8 mouse cellular contexts compared by ENCODE assay signal in the genomic region with DNA sequence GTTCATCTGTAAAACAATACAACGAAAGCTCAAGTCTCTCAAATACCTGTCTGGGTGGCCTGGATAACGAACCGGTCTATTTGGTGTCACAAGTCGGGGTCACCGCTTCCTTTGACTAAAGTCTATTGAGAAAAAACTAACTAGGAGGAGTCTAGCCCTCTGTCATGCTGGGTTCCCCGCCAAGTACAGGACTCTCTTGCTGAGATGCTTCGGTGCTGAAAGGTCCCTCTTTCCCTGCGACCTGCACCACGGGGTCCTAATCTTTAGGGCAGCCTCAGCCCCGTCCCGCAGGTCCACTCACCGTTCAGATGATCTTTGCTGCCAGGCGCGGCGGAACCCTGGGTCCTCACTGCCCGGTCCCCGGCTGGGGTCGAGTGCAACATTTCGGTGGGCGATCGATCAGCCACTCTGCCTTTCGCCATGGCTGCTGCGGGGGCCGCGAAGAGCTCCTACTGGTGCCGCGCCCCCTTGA. TPM values are rescaled to one million over a fixed set of nuclear protein-coding genes. Genes with fewer than 3 reads are reported as not detected.
DNase-seq lines count a peak whose midpoint lies in the region; ATAC-seq lines count a peak whose summit lies in the region.

No protein-coding gene starts in this region.

- peak overlapping the region; percentile 72 for H3K4me2 ChIP-seq in heart, embryonic 13.5 days
- H3K4me2 ChIP-seq in intestine, embryonic 14.5 days (ENCODE audit: low read length): peak overlapping the region; percentile 75
- H3K4me2 ChIP-seq in midbrain, embryonic 12.5 days (replicated peaks): peak overlapping the region; percentile 87

- peak overlapping the region; percentile 64 for H3K4me3 ChIP-seq in heart, embryonic 13.5 days
- H3K4me3 ChIP-seq in intestine, embryonic 14.5 days (ENCODE audit: low read depth, low read length): peak overlapping the region; percentile 69
- H3K4me3 ChIP-seq in midbrain, embryonic 12.5 days: peak overlapping the region; percentile 72

- intact Hi-C loops in heart, postnatal 14 days (cut with DNase I): loop anchor here (2.0 kb wide), 2 partner anchors 33 to 75 kb away; partner anchors contain the start of genes Ipo7 and Zfp143

- under 1% methylated on average over 27 of the region's 27 CpGs for WGBS in heart, embryonic 13.5 days
- WGBS in intestine, embryonic 14.5 days: under 1% methylated on average over 27 of the region's 27 CpGs
- under 1% methylated on average over 27 of the region's 27 CpGs for WGBS in midbrain, embryonic 12.5 days

- peaks cover 29% of the 10 kb centered on the region for H3K36me3 ChIP-seq in heart, embryonic 13.5 days
- H3K36me3 ChIP-seq in intestine, embryonic 14.5 days (ENCODE audit: control insufficient read depth, insufficient read depth, low read length): peaks cover 21% of the 10 kb centered on the region
- peaks cover 17% of the 10 kb centered on the region for H3K36me3 ChIP-seq in midbrain, embryonic 12.5 days

- DNase-seq in heart, postnatal 14 days: no peak
- peak; percentile 43 for DNase-seq in CD4-positive helper T cell, adult 2 months (ENCODE audit: low read depth, low spot score)
- DNase-seq in embryo, embryonic 10.5 days (ENCODE audit: low spot score): peak; percentile 34
- peak; percentile 74 for DNase-seq in intestine, embryonic 14.5 days (ENCODE audit: low spot score)
- DNase-seq in adrenal gland, postnatal 4 days (ENCODE audit: low spot score in 2 of 2): no peak
- DNase-seq in gastrocnemius, adult 18-20 months (ENCODE audit: low spot score): no peak

- peak overlapping the region; percentile 65 for H3K27ac ChIP-seq in heart, embryonic 13.5 days (replicated peaks)
- H3K27ac ChIP-seq in intestine, embryonic 14.5 days (ENCODE audit: low read depth): peak overlapping the region; percentile 54; the same call in 1 of the 2 replicates
- peak overlapping the region; percentile 67 for H3K27ac ChIP-seq in midbrain, embryonic 12.5 days (replicated peaks)

- peaks cover 16% of the 10 kb centered on the region for H3K4me1 ChIP-seq in heart, embryonic 13.5 days
- no peaks in the 10 kb centered on the region; the same call in 1 of the 2 replicates for H3K4me1 ChIP-seq in intestine, embryonic 14.5 days (replicated peaks; ENCODE audit: control insufficient read depth, insufficient read depth, low read length)
- H3K4me1 ChIP-seq in midbrain, embryonic 12.5 days: peaks cover 19% of the 10 kb centered on the region

- ATAC-seq in heart, embryonic 13.5 days (ENCODE audit: extremely low read depth, insufficient number of reproducible peaks, low FRiP score, low TSS enrichment): no peak
- peak; percentile 59 for ATAC-seq in intestine, embryonic 14.5 days (replicated peaks; ENCODE audit: low FRiP score, low TSS enrichment, low read depth)
- no peak; the same call in 1 of the 2 replicates for ATAC-seq in midbrain, embryonic 12.5 days (ENCODE audit: low FRiP score, low read depth)

- H3K9me3 ChIP-seq in heart, embryonic 13.5 days: no peaks in the 10 kb centered on the region
- H3K9me3 ChIP-seq in intestine, embryonic 14.5 days (ENCODE audit: control insufficient read depth, low read length): no peaks in the 10 kb centered on the region
- no peaks in the 10 kb centered on the region for H3K9me3 ChIP-seq in midbrain, embryonic 12.5 days

- H3K9ac ChIP-seq in heart, embryonic 13.5 days: peak overlapping the region; percentile 84
- H3K9ac ChIP-seq in intestine, embryonic 14.5 days (ENCODE audit: low read length): peak overlapping the region; percentile 55
- H3K9ac ChIP-seq in midbrain, embryonic 12.5 days (replicated peaks): peak overlapping the region; percentile 70

- no peaks in the 10 kb centered on the region for H3K27me3 ChIP-seq in heart, embryonic 13.5 days (replicated peaks)
- no peaks in the 10 kb centered on the region for H3K27me3 ChIP-seq in intestine, embryonic 14.5 days (replicated peaks; ENCODE audit: control insufficient read depth, insufficient read depth, low read length)
- no peaks in the 10 kb centered on the region for H3K27me3 ChIP-seq in midbrain, embryonic 12.5 days

RNA-seq across cellular contexts. Expression of gene Tmem41b, which starts 1.0 kb away (rescaled TPM):
- polyA plus RNA-seq in heart, embryonic 13.5 days (2015; fragmentation: Nextera tagmentation; extraction: Ambion mirVana): 42.6 and 47.7 TPM in 2 replicates
- total RNA-seq in heart, postnatal 14 days (2021): 10 to 100 TPM; 46.6 to 47.7 TPM
- 61.9 and 62.1 TPM in 2 replicates for polyA plus RNA-seq in intestine, embryonic 14.5 days (2014; fragmentation: Nextera tagmentation; extraction: Ambion mirVana)
- polyA plus RNA-seq in midbrain, embryonic 12.5 days (2016; fragmentation: Nextera tagmentation; extraction: Ambion mirVana): 74.6 and 77.5 TPM in 2 replicates
- 10 to 100 TPM; 43.4 to 49.2 TPM for total RNA-seq in adrenal gland, postnatal 4 days (2021)
- 10 to 100 TPM; 23.3 to 26.9 TPM for total RNA-seq in gastrocnemius, adult 18-20 months (2021)

RNA-seq across cellular contexts. Expression of gene Dennd5a, which starts 25.4 kb away (rescaled TPM):
- 30.0 and 34.9 TPM in 2 replicates for polyA plus RNA-seq in heart, embryonic 13.5 days (2015; fragmentation: Nextera tagmentation; extraction: Ambion mirVana)
- total RNA-seq in heart, postnatal 14 days (2021): 100 to 1,000 TPM; 151 to 158 TPM
- 42.6 and 46.6 TPM in 2 replicates for polyA plus RNA-seq in intestine, embryonic 14.5 days (2014; fragmentation: Nextera tagmentation; extraction: Ambion mirVana)
- polyA plus RNA-seq in midbrain, embryonic 12.5 days (2016; fragmentation: Nextera tagmentation; extraction: Ambion mirVana): 51.8 and 53.1 TPM in 2 replicates
- 100 to 1,000 TPM; 150 to 154 TPM for total RNA-seq in adrenal gland, postnatal 4 days (2021)
- 10 to 100 TPM; 36.2 to 47.5 TPM for total RNA-seq in gastrocnemius, adult 18-20 months (2021)

RNA-seq across cellular contexts. Expression of gene Ipo7, which starts 32.4 kb away (rescaled TPM):
- 32.9 and 34.5 TPM in 2 replicates for polyA plus RNA-seq in heart, embryonic 13.5 days (2015; fragmentation: Nextera tagmentation; extraction: Ambion mirVana)
- 10 to 100 TPM; 85.3 to 98.7 TPM for total RNA-seq in heart, postnatal 14 days (2021)
- 18.5 and 20.8 TPM in 2 replicates for polyA plus RNA-seq in intestine, embryonic 14.5 days (2014; fragmentation: Nextera tagmentation; extraction: Ambion mirVana)
- polyA plus RNA-seq in midbrain, embryonic 12.5 days (2016; fragmentation: Nextera tagmentation; extraction: Ambion mirVana): 49.7 and 51.8 TPM in 2 replicates
- 10 to 100 TPM; 70.4 to 73.8 TPM for total RNA-seq in adrenal gland, postnatal 4 days (2021)
- total RNA-seq in gastrocnemius, adult 18-20 months (2021): 10 to 100 TPM; 88.3 to 92.0 TPM

Comparison
In these comparisons a context has a peak if more than half of its experiments do, and no peak if none do; other contexts are left out.
1. DNase-seq: peak in CD4-positive helper T cell, adult 2 months (single experiment), embryo, embryonic 10.5 days (single experiment) and intestine, embryonic 14.5 days (single experiment); none in heart, postnatal 14 days (0 of 2), adrenal gland, postnatal 4 days (0 of 2) and gastrocnemius, adult 18-20 months (single experiment).
2. Peak in every context shown above with its lines, with median percentiles within 50 percentile points of each other: H3K27ac ChIP-seq, H3K4me2 ChIP-seq, H3K4me3 ChIP-seq and H3K9ac ChIP-seq.